ENCODE assay signal across 7 mouse cellular contexts in genomic region chr4:137723527-137723926, GRCm38 (mm10). TPM values are rescaled to one million over a fixed set of nuclear protein-coding genes. Genes with fewer than 3 reads are reported as not detected.
DNase-seq lines count a peak whose midpoint lies in the region; ATAC-seq lines count a peak whose summit lies in the region.

No protein-coding gene starts in this region.

- no peak overlapping the region for H3K27ac ChIP-seq in lung, embryonic 16.5 days (ENCODE audit: low read length)
- H3K27ac ChIP-seq in forebrain, embryonic 10.5 days: peak overlapping the region; percentile 67
- no peak overlapping the region for H3K27ac ChIP-seq in intestine, embryonic 15.5 days
- no peak overlapping the region for H3K27ac ChIP-seq in midbrain, embryonic 16.5 days (ENCODE audit: low read length)

- H3K27me3 ChIP-seq in lung, embryonic 16.5 days (ENCODE audit: control insufficient read depth, insufficient read depth, low read depth, low read length): peaks cover 28% of the 10 kb centered on the region
- peaks cover 89% of the 10 kb centered on the region for H3K27me3 ChIP-seq in forebrain, embryonic 10.5 days (ENCODE audit: poor library complexity, severe bottlenecking)
- H3K27me3 ChIP-seq in intestine, embryonic 15.5 days (replicated peaks): peaks cover 26% of the 10 kb centered on the region
- no peaks in the 10 kb centered on the region; the same call in 1 of the 2 replicates for H3K27me3 ChIP-seq in midbrain, embryonic 16.5 days (ENCODE audit: control insufficient read depth, insufficient read depth, low read depth, low read length)

- no peak overlapping the region for H3K9ac ChIP-seq in lung, embryonic 16.5 days (ENCODE audit: low read length)
- H3K9ac ChIP-seq in intestine, embryonic 15.5 days: no peak overlapping the region
- H3K9ac ChIP-seq in midbrain, embryonic 16.5 days (ENCODE audit: low read depth, low read length): peak overlapping the region; percentile 52

- no peak for DNase-seq in lung, postnatal 25 days (ENCODE audit: low spot score)
- DNase-seq in forebrain, embryonic 10.5 days (ENCODE audit: extremely low spot score, low spot score): no peak
- DNase-seq in right cerebral cortex, postnatal 14 days: no peak

- H3K9me3 ChIP-seq in lung, embryonic 16.5 days (ENCODE audit: control insufficient read depth, low read length): no peaks in the 10 kb centered on the region
- no peaks in the 10 kb centered on the region for H3K9me3 ChIP-seq in forebrain, embryonic 10.5 days
- H3K9me3 ChIP-seq in intestine, embryonic 15.5 days: no peaks in the 10 kb centered on the region
- no peaks in the 10 kb centered on the region for H3K9me3 ChIP-seq in midbrain, embryonic 16.5 days (replicated peaks; ENCODE audit: control insufficient read depth, low read length, poor library complexity, severe bottlenecking)

- H3K4me2 ChIP-seq in lung, embryonic 16.5 days (ENCODE audit: low read depth, low read length): peak overlapping the region; percentile 16
- peak overlapping the region; percentile 22 for H3K4me2 ChIP-seq in intestine, embryonic 15.5 days (replicated peaks)
- peak overlapping the region; percentile 26 for H3K4me2 ChIP-seq in midbrain, embryonic 16.5 days (ENCODE audit: low read length)

- ATAC-seq in lung, embryonic 16.5 days (ENCODE audit: low read depth): no peak
- ATAC-seq in intestine, embryonic 15.5 days: no peak
- ATAC-seq in midbrain, embryonic 16.5 days: no peak
- no peak for ATAC-seq in granulocyte monocyte progenitor cell, adult 5-6 weeks (replicated peaks; ENCODE audit: poor library complexity, severe bottlenecking)

- 32% methylated on average over 25 of the region's 25 CpGs for WGBS in lung, embryonic 16.5 days
- 37% methylated on average over 25 of the region's 25 CpGs for WGBS in forebrain, embryonic 10.5 days
- 37% methylated on average over 25 of the region's 25 CpGs for WGBS in intestine, embryonic 15.5 days
- 44% methylated on average over 25 of the region's 25 CpGs for WGBS in midbrain, embryonic 16.5 days

- no peak overlapping the region for H3K4me3 ChIP-seq in lung, embryonic 16.5 days (ENCODE audit: low read length)
- H3K4me3 ChIP-seq in forebrain, embryonic 10.5 days: peak overlapping the region; percentile 36
- no peak overlapping the region for H3K4me3 ChIP-seq in intestine, embryonic 15.5 days (replicated peaks)
- H3K4me3 ChIP-seq in midbrain, embryonic 16.5 days (ENCODE audit: low read depth, low read length): no peak overlapping the region

- H3K36me3 ChIP-seq in lung, embryonic 16.5 days (ENCODE audit: control insufficient read depth, insufficient read depth, low read length): no peaks in the 10 kb centered on the region
- H3K36me3 ChIP-seq in forebrain, embryonic 10.5 days (replicated peaks): no peaks in the 10 kb centered on the region
- no peaks in the 10 kb centered on the region for H3K36me3 ChIP-seq in intestine, embryonic 15.5 days
- peaks cover 9% of the 10 kb centered on the region for H3K36me3 ChIP-seq in midbrain, embryonic 16.5 days (ENCODE audit: control insufficient read depth, insufficient read depth, low read length)

- peaks cover 10% of the 10 kb centered on the region for H3K4me1 ChIP-seq in lung, embryonic 16.5 days (replicated peaks; ENCODE audit: control insufficient read depth, insufficient read depth, low read length)
- peaks cover 74% of the 10 kb centered on the region for H3K4me1 ChIP-seq in forebrain, embryonic 10.5 days
- peaks cover 26% of the 10 kb centered on the region for H3K4me1 ChIP-seq in intestine, embryonic 15.5 days (replicated peaks)
- peaks cover 32% of the 10 kb centered on the region for H3K4me1 ChIP-seq in midbrain, embryonic 16.5 days (ENCODE audit: control insufficient read depth, insufficient read depth, low read length)

RNA-seq across cellular contexts. Expression of gene Rap1gap, which starts 59.0 kb away (rescaled TPM):
- 8.7 and 14.0 TPM in 2 replicates for polyA plus RNA-seq in lung, embryonic 16.5 days (2015; fragmentation: Nextera tagmentation; extraction: Ambion mirVana)
- polyA plus RNA-seq in forebrain, embryonic 10.5 days (2016; fragmentation: Nextera tagmentation; extraction: Ambion mirVana): 3.8 and 4.0 TPM in 2 replicates
- 22.7 and 47.2 TPM in 2 replicates for polyA plus RNA-seq in intestine, embryonic 15.5 days (2015; fragmentation: Nextera tagmentation; extraction: Ambion mirVana)
- 83.0 and 105 TPM in 2 replicates for polyA plus RNA-seq in midbrain, embryonic 16.5 days (2015; fragmentation: Nextera tagmentation; extraction: Ambion mirVana)
- total RNA-seq in granulocyte monocyte progenitor cell, adult 5-6 weeks (2014; fragmentation: Nextera tagmentation): 0.80 and 4.3 TPM in 2 replicates
- 0.65 and 4.6 TPM in 2 replicates for total RNA-seq in granulocyte monocyte progenitor cell, adult 5-6 weeks (2017)
